Mouse (Mus musculus) heart, embryonic 11.5 days (tissue): ENCODE results near the gene Cog4. TPM values are rescaled to one million over a fixed set of nuclear protein-coding genes. Genes with fewer than 3 reads are reported as not detected.
"Not testable (repeated sequence)": the region's sequence is repeated elsewhere in the genome, so short reads cannot be mapped to it uniquely, and the experiment has no call there.

Source experiments
- ATAC-seq: fragments of 200-750 bp; cut with Nextera tagmentation; replicated peaks from 2 replicates; pipeline ENCODE4 v1.8.0; 2017; ENCODE audit warnings: moderate library complexity; ENCODE audit not compliant: insufficient number of reproducible peaks, low FRiP score, low TSS enrichment
- H3K27ac ChIP-seq: fragments of 300-500 bp; sonication (generic); 2 replicates; pipeline ENCODE4 v1.5.1; 2014; ENCODE audit warnings: mild to moderate bottlenecking, low read depth, low read length
- H3K27me3 ChIP-seq: fragments of 300-500 bp; sonication (generic); 2 replicates; pipeline ENCODE4 v1.6.1; 2014; ENCODE audit warnings: mild to moderate bottlenecking, low read length, mixed read lengths; ENCODE audit not compliant: control insufficient read depth, insufficient read depth
- H3K36me3 ChIP-seq: fragments of 300-500 bp; sonication (generic); 2 replicates; pipeline ENCODE4 v1.6.1; 2014; ENCODE audit warnings: mild to moderate bottlenecking, low read length, moderate library complexity, mixed read lengths; ENCODE audit not compliant: control insufficient read depth, insufficient read depth
- H3K4me1 ChIP-seq: fragments of 300-500 bp; sonication (generic); 2 replicates; pipeline ENCODE4 v1.6.1; 2014; ENCODE audit warnings: low read length; ENCODE audit not compliant: control insufficient read depth, insufficient read depth
- H3K4me2 ChIP-seq: fragments of 300-500 bp; sonication (generic); 2 replicates; pipeline ENCODE4 v1.6.1; 2014; ENCODE audit warnings: mild to moderate bottlenecking, moderate library complexity
- H3K4me3 ChIP-seq: fragments of 300-500 bp; sonication (generic); 2 replicates; pipeline ENCODE4 v1.5.1; 2014; ENCODE audit warnings: low read depth, low read length
- H3K9ac ChIP-seq: fragments of 300-500 bp; sonication (generic); 2 replicates; pipeline ENCODE4 v1.6.1; 2014; ENCODE audit warnings: mild to moderate bottlenecking, low read depth, low read length, moderate library complexity
- H3K9me3 ChIP-seq: fragments of 300-500 bp; sonication (generic); replicated peaks from 2 replicates; pipeline ENCODE4 v1.6.1; 2016; ENCODE audit warnings: low read length; ENCODE audit not compliant: control insufficient read depth
- WGBS: fragments of 180-500 bp; shearing (Covaris S2); extraction: QIAGEN DNeasy Blood & Tissue Kit; methylation state at CpG from one replicate; pipeline ENCODE4 v1.1.7; 2014; ENCODE audit not compliant: insufficient replicate concordance; 5-methylcytosine and 5-hydroxymethylcytosine counted together
- polyA plus RNA-seq: library from polyadenylated mRNA; unstranded; fragments of >200 nt; fragmentation: Nextera tagmentation; extraction: Ambion mirVana; gene quantifications from 2 replicates; pipeline ENCODE4 v1.2.1, GENCODE M21; 2014

Gene Cog4
- polyA plus RNA-seq, 1 experiment from 2014 or later: 62.8 TPM

GRCm38 (mm10) chr8:110845821-110846404 lies 487 bp upstream of the Cog4 start:
- ATAC-seq: no peak

GRCm38 (mm10) chr8:110847171-110847549 lies 760 bp downstream of the Cog4 start:
- H3K27me3 ChIP-seq: no peaks in the 10 kb centered on the region
- H3K9me3 ChIP-seq: no peaks in the 10 kb centered on the region
- WGBS: under 1% methylated on average over 13 of the region's 13 CpGs
- ATAC-seq: no peak
- peak overlapping the region; percentile 95 for H3K4me3 ChIP-seq
- peaks cover 30% of the 10 kb centered on the region for H3K36me3 ChIP-seq
- peak overlapping the region; percentile 98 for H3K9ac ChIP-seq
- H3K4me2 ChIP-seq: peak overlapping the region; percentile 94
- peaks cover 16% of the 10 kb centered on the region for H3K4me1 ChIP-seq
- H3K27ac ChIP-seq: peak overlapping the region; percentile 87

More at GRCm38 (mm10) chr8:110845821-110846404, 487 bp upstream of the Cog4 start:
- H3K4me3 ChIP-seq: peak overlapping the region; percentile 95
- WGBS: 9% methylated on average over 17 of the region's 17 CpGs
- H3K9ac ChIP-seq: peak overlapping the region; percentile 98
- H3K4me2 ChIP-seq: peak overlapping the region; percentile 94
- no peaks in the 10 kb centered on the region for H3K9me3 ChIP-seq
- H3K27me3 ChIP-seq: no peaks in the 10 kb centered on the region
- H3K27ac ChIP-seq: peak overlapping the region; percentile 87
- H3K4me1 ChIP-seq: peaks cover 16% of the 10 kb centered on the region
- peaks cover 29% of the 10 kb centered on the region for H3K36me3 ChIP-seq

GRCm38 (mm10) chr8:110847645-110848495 lies 1.5 kb downstream of the Cog4 start:
- peak overlapping the region; percentile 95 for H3K4me3 ChIP-seq
- peak overlapping the region; percentile 98 for H3K9ac ChIP-seq
- H3K4me1 ChIP-seq: peaks cover 16% of the 10 kb centered on the region
- peaks cover 27% of the 10 kb centered on the region for H3K36me3 ChIP-seq
- no peaks in the 10 kb centered on the region for H3K9me3 ChIP-seq
- peak overlapping the region; percentile 94 for H3K4me2 ChIP-seq
- no peaks in the 10 kb centered on the region for H3K27me3 ChIP-seq
- no peak overlapping the region for H3K27ac ChIP-seq
- WGBS: 41% methylated on average over 14 of the region's 14 CpGs
- no peak for ATAC-seq

GRCm38 (mm10) chr8:110851186-110851585 lies 4.8 kb downstream of the Cog4 start:
- H3K9ac ChIP-seq: no peak overlapping the region
- WGBS: 94% methylated on average over 10 of the region's 10 CpGs
- no peak overlapping the region for H3K4me3 ChIP-seq
- no peaks in the 10 kb centered on the region for H3K9me3 ChIP-seq
- no peak overlapping the region for H3K27ac ChIP-seq
- no peak for ATAC-seq
- no peaks in the 10 kb centered on the region for H3K27me3 ChIP-seq
- peaks cover 9% of the 10 kb centered on the region for H3K4me1 ChIP-seq
- H3K36me3 ChIP-seq: peaks cover 37% of the 10 kb centered on the region
- H3K4me2 ChIP-seq: no peak overlapping the region

- H3K4me1 ChIP-seq, H3K27ac ChIP-seq, H3K9me3 ChIP-seq, ATAC-seq, H3K27me3 ChIP-seq, H3K9ac ChIP-seq, H3K4me2 ChIP-seq, H3K4me3 ChIP-seq: not testable (repeated sequence)
- H3K36me3 ChIP-seq: peaks cover 49% of the 10 kb centered on the region
- 94% methylated on average over 4 of the region's 4 CpGs for WGBS
These were observed 9.7 kb downstream of the Cog4 start for GRCm38 (mm10) chr8:110856073-110856472.

GRCm38 (mm10) chr8:110856760-110857461 lies 10.5 kb downstream of the Cog4 start:
- H3K27ac ChIP-seq: no peak overlapping the region
- no peaks in the 10 kb centered on the region for H3K27me3 ChIP-seq
- no peaks in the 10 kb centered on the region for H3K4me1 ChIP-seq
- H3K36me3 ChIP-seq: peaks cover 43% of the 10 kb centered on the region
- no peak overlapping the region for H3K4me2 ChIP-seq
- no peak for ATAC-seq
- H3K4me3 ChIP-seq: no peak overlapping the region
- H3K9ac ChIP-seq: no peak overlapping the region
- WGBS: 83% methylated on average over 4 of the region's 5 CpGs
- no peaks in the 10 kb centered on the region for H3K9me3 ChIP-seq

- Histone ChIP-seq H3K27me3 (no peaks in the 10 kb centered on the region), H3K4me3 (no peak overlapping the region), H3K4me1 (no peaks in the 10 kb centered on the region), H3K4me2 (no peak overlapping the region), H3K9ac (no peak overlapping the region), H3K9me3 (no peaks in the 10 kb centered on the region), H3K36me3 (peaks cover 37% of the 10 kb centered on the region), H3K27ac (no peak overlapping the region)
- 83% methylated on average over 7 of the region's 7 CpGs for WGBS
- no peak for ATAC-seq
These were observed 13.5 kb downstream of the Cog4 start for GRCm38 (mm10) chr8:110859651-110860501.
